Mouse (Mus musculus): Measurements from ENCODE around the gene Ppp1r9a. TPM values are rescaled to one million over a fixed set of nuclear protein-coding genes. Genes with fewer than 3 reads are reported as not detected.

The Ppp1r9a gene
- polyA plus RNA-seq, 1 experiment from 2014 or later = 11.7 TPM

DNA sequence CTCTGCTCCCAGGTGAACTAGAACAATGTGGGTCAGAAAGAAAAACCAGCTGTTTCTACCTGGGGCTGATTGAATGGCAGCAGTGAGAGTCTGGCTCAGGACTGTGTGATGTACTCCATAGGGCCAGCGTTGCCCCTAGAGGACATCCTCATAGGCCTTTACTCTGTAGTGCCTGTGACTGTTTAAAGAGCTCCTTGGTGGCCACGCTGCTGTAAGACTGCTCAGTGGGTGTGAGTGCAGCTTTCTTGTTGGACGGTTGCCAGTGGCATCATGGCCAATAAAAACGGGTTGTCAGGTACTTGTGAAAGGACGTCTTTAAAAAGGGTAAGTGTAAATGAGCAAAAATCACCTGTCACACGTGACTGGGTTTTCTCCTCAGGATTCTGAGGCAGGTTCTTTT lies 70.1 kb downstream of the Ppp1r9a start:
- WGBS = 51% methylated on average over 6 of the region's 6 CpGs
- H3K9ac ChIP-seq (ENCODE audit: low read length) = no peak overlapping the region
- peaks cover 4% of the 10 kb centered on the region; the same call in 1 of the 2 replicates for H3K4me1 ChIP-seq (ENCODE audit: control insufficient read depth, insufficient read depth, low read length)
- H3K4me2 ChIP-seq (ENCODE audit: low read depth, low read length) = no peak overlapping the region
- no peak overlapping the region for H3K4me3 ChIP-seq (ENCODE audit: low read length)
- no peak overlapping the region for H3K27ac ChIP-seq (ENCODE audit: low read length)
- H3K9me3 ChIP-seq (replicated peaks; ENCODE audit: control insufficient read depth, low read length) = no peaks in the 10 kb centered on the region
- no peaks in the 10 kb centered on the region for H3K36me3 ChIP-seq (ENCODE audit: control insufficient read depth, insufficient read depth)
- H3K27me3 ChIP-seq (ENCODE audit: control insufficient read depth, insufficient read depth, low read length) = no peaks in the 10 kb centered on the region
- no peak for ATAC-seq (replicated peaks; ENCODE audit: extremely low read depth, insufficient read depth, low FRiP score)

DNA sequence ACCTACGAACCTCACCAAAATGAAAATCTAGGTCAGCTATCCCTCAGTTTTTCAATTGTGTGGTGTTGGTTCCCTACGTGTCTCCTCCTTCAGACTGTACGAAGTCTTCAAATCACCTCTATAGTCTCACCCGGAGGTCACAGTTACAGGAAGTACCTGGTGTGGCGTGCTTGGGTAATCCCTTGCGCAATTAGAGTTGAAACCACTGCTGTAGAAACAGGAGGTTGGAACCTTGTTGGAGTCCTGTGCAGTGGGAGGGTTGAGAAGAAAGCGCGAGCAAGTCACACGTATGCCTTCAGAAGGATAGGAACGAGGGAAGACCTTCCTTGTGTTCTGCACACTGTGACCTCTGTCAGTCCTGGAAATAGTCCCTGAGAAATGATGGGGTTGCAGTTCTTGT lies 70.6 kb downstream of the Ppp1r9a start:
- no peak overlapping the region for H3K27ac ChIP-seq (ENCODE audit: low read length)
- 84% methylated on average over 10 of the region's 10 CpGs for WGBS
- no peaks in the 10 kb centered on the region for H3K9me3 ChIP-seq (replicated peaks; ENCODE audit: control insufficient read depth, low read length)
- H3K4me2 ChIP-seq (ENCODE audit: low read depth, low read length) = no peak overlapping the region
- no peaks in the 10 kb centered on the region for H3K36me3 ChIP-seq (ENCODE audit: control insufficient read depth, insufficient read depth)
- H3K4me1 ChIP-seq (ENCODE audit: control insufficient read depth, insufficient read depth, low read length) = peaks cover 4% of the 10 kb centered on the region; the same call in 1 of the 2 replicates
- no peak overlapping the region for H3K9ac ChIP-seq (ENCODE audit: low read length)
- ATAC-seq (replicated peaks; ENCODE audit: extremely low read depth, insufficient read depth, low FRiP score) = no peak
- no peak overlapping the region for H3K4me3 ChIP-seq (ENCODE audit: low read length)
- no peaks in the 10 kb centered on the region for H3K27me3 ChIP-seq (ENCODE audit: control insufficient read depth, insufficient read depth, low read length)

DNA sequence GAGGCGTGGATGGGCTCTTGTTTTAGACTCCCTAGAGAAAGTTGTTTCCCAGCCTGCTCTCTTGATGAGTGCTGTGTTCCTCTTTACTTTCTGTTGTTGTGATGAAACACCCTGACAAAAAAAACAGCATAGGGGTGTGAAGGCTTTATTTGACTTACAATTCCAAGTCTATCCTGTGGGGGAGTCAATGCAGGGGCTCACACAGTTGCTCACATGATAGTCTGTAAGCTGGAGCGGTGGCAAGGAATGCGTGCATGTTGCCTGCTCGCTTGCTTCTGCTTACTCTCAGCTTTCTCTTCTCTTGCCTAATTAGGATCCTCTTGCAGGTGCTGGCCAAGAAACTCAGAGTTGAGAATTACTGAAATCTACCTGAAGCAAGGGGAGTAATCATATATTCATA lies 74.8 kb downstream of the Ppp1r9a start:
- Histone ChIP-seq H3K4me2 (ENCODE audit: low read depth, low read length) (no peak overlapping the region), H3K9me3 (replicated peaks; ENCODE audit: control insufficient read depth, low read length) (no peaks in the 10 kb centered on the region), H3K4me3 (ENCODE audit: low read length) (no peak overlapping the region), H3K4me1 (ENCODE audit: control insufficient read depth, insufficient read depth, low read length) (0 out of 2 replicates have a peak, but pooled peaks cover 2% of the 10 kb centered on the region), H3K27me3 (ENCODE audit: control insufficient read depth, insufficient read depth, low read length) (no peaks in the 10 kb centered on the region), H3K9ac (ENCODE audit: low read length) (no peak overlapping the region), H3K27ac (ENCODE audit: low read length) (no peak overlapping the region), H3K36me3 (ENCODE audit: control insufficient read depth, insufficient read depth) (no peaks in the 10 kb centered on the region)
- no peak for ATAC-seq (replicated peaks; ENCODE audit: extremely low read depth, insufficient read depth, low FRiP score)
- WGBS = 96% methylated on average over 4 of the region's 4 CpGs

DNA sequence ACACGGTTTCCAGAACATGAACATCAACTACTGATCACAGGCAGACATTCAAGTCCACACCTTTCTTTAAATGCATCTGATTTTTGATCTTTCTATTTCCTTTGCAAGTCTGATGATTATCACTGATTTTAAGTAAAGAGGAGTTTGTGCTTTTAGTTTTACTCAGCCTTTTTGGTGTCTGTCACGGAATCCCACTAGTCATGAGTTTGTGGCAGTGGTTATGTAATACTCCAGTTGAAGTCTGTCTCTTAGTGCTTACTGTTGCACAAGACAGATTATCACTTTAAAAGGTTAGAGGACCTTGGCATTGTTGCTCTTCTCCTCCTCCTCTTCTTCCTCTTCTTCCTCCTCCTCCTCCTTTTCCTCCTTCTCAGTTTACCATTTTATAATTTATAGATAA lies 75.5 kb downstream of the Ppp1r9a start:
- no peak overlapping the region for H3K4me2 ChIP-seq (ENCODE audit: low read depth, low read length)
- no peaks in the 10 kb centered on the region for H3K27me3 ChIP-seq (ENCODE audit: control insufficient read depth, insufficient read depth, low read length)
- 79% methylated on average over 2 of the region's 2 CpGs for WGBS
- no peaks in the 10 kb centered on the region for H3K36me3 ChIP-seq (ENCODE audit: control insufficient read depth, insufficient read depth)
- H3K9ac ChIP-seq (ENCODE audit: low read length) = no peak overlapping the region
- H3K9me3 ChIP-seq (replicated peaks; ENCODE audit: control insufficient read depth, low read length) = no peaks in the 10 kb centered on the region
- H3K4me3 ChIP-seq (ENCODE audit: low read length) = no peak overlapping the region
- ATAC-seq (replicated peaks; ENCODE audit: extremely low read depth, insufficient read depth, low FRiP score) = no peak
- no peak overlapping the region for H3K27ac ChIP-seq (ENCODE audit: low read length)
- H3K4me1 ChIP-seq (ENCODE audit: control insufficient read depth, insufficient read depth, low read length) = 0 out of 2 replicates have a peak, but pooled peaks cover 2% of the 10 kb centered on the region

DNA sequence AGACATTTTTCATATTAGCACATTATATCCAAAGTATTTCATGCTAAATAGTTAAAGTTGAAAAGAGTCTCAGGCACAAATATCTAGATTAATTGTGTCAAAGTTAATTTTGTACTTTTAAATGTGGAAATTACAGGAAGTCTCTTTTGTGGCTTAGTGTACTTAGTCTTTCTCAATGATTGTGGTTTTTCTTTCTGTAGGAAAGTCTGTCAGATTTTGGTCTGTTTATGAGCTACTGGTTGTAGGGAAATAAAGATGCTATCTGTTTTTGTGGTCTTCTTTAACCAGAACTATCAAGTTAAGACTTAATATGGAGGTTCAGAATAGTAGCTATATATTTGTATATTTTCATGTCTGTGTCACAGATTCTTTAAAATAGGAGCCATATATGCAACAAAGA lies 76.2 kb downstream of the Ppp1r9a start:
- Histone ChIP-seq H3K27me3 (ENCODE audit: control insufficient read depth, insufficient read depth, low read length) (no peaks in the 10 kb centered on the region), H3K4me2 (ENCODE audit: low read depth, low read length) (no peak overlapping the region), H3K27ac (ENCODE audit: low read length) (no peak overlapping the region), H3K4me1 (ENCODE audit: control insufficient read depth, insufficient read depth, low read length) (0 out of 2 replicates have a peak, but pooled peaks cover 2% of the 10 kb centered on the region), H3K9me3 (replicated peaks; ENCODE audit: control insufficient read depth, low read length) (no peaks in the 10 kb centered on the region), H3K9ac (ENCODE audit: low read length) (no peak overlapping the region), H3K36me3 (ENCODE audit: control insufficient read depth, insufficient read depth) (no peaks in the 10 kb centered on the region), H3K4me3 (ENCODE audit: low read length) (no peak overlapping the region)
- no peak for ATAC-seq (replicated peaks; ENCODE audit: extremely low read depth, insufficient read depth, low FRiP score)

DNA sequence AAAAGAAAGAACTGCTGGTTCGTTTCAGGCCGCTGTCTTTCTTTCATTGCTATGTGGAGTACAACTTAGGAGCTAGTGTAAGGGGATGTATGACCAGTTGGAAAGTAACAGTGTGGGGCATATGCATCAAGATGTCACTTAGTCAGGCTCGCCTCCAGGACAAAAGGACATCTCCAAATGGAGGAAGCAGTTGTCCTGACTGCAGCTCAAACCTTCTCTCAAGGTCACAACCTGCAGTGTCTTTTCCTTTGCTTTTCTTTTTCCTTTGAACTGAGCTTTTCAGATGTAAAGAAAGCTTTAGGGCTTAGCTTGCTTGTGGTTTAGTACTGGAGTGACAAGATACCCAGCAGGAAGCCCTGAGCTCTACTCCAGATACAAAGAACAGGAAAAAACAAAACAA lies 77.4 kb downstream of the Ppp1r9a start:
- no peak for ATAC-seq (replicated peaks; ENCODE audit: extremely low read depth, insufficient read depth, low FRiP score)
- H3K4me2 ChIP-seq (ENCODE audit: low read depth, low read length) = no peak overlapping the region
- H3K27me3 ChIP-seq (ENCODE audit: control insufficient read depth, insufficient read depth, low read length) = no peaks in the 10 kb centered on the region
- H3K4me1 ChIP-seq (ENCODE audit: control insufficient read depth, insufficient read depth, low read length) = 0 out of 2 replicates have a peak, but pooled peaks cover 2% of the 10 kb centered on the region
- H3K36me3 ChIP-seq (ENCODE audit: control insufficient read depth, insufficient read depth) = no peaks in the 10 kb centered on the region
- no peak overlapping the region for H3K4me3 ChIP-seq (ENCODE audit: low read length)
- no peaks in the 10 kb centered on the region for H3K9me3 ChIP-seq (replicated peaks; ENCODE audit: control insufficient read depth, low read length)
- H3K9ac ChIP-seq (ENCODE audit: low read length) = no peak overlapping the region
- WGBS = 80% methylated on average over 3 of the region's 3 CpGs
- no peak overlapping the region for H3K27ac ChIP-seq (ENCODE audit: low read length)

DNA sequence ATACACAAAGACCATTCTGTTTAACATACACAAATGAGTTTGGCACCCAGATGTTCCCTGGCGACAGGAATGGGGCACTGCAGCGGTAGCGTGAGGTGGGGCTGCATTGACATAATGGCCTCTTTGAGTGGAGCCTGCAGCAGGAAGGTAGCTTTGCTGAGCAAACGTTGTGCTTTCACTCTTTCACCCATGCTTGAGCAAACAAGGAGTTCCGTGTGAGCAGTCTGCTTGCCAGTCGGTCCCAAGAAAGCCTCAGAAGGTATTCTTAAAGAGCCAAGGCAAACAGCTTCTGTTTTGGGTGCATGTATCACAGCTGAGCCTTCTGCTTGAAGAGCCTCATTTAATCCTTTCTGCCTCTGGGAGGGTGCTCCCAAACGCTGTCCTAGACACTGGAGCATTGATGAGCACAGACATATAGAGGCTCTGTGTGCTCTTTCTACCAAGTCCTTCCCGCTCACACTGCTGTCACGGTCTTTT lies 80.0 kb downstream of the Ppp1r9a start:
- no peak for ATAC-seq (replicated peaks; ENCODE audit: extremely low read depth, insufficient read depth, low FRiP score)
- H3K4me1 ChIP-seq (ENCODE audit: control insufficient read depth, insufficient read depth, low read length) = 0 out of 2 replicates have a peak, but pooled peaks cover 2% of the 10 kb centered on the region
- H3K27ac ChIP-seq (ENCODE audit: low read length) = no peak overlapping the region
- H3K9me3 ChIP-seq (replicated peaks; ENCODE audit: control insufficient read depth, low read length) = no peaks in the 10 kb centered on the region
- WGBS = 56% methylated on average over 9 of the region's 9 CpGs
- no peak overlapping the region for H3K9ac ChIP-seq (ENCODE audit: low read length)
- no peak overlapping the region for H3K4me3 ChIP-seq (ENCODE audit: low read length)
- no peaks in the 10 kb centered on the region for H3K27me3 ChIP-seq (ENCODE audit: control insufficient read depth, insufficient read depth, low read length)
- no peaks in the 10 kb centered on the region for H3K36me3 ChIP-seq (ENCODE audit: control insufficient read depth, insufficient read depth)
- no peak overlapping the region for H3K4me2 ChIP-seq (ENCODE audit: low read depth, low read length)

DNA sequence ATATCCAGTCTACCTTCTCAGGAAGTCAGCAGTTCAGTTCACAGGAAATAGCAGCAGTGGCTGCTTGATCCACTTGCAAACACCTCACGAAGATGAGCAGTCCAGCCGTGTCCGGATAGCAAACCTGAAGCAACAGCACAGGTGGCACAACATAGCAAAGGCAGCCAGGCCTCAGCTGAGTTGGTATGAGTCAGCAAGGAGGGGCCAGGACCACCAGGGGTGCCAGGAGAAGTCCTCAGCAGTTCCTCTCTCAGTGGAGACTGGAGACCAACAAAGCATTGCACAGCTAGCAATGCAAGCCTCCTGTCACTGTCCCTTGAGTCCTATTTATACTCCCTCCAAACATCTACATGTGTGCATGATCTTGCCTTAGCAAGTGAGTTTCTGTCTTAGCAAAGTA lies 83.0 kb downstream of the Ppp1r9a start:
- WGBS = 83% methylated on average over 3 of the region's 3 CpGs
- H3K4me3 ChIP-seq (ENCODE audit: low read length) = no peak overlapping the region
- 0 out of 2 replicates have a peak, but pooled peaks cover 2% of the 10 kb centered on the region for H3K4me1 ChIP-seq (ENCODE audit: control insufficient read depth, insufficient read depth, low read length)
- H3K9me3 ChIP-seq (replicated peaks; ENCODE audit: control insufficient read depth, low read length) = no peaks in the 10 kb centered on the region
- no peak overlapping the region for H3K4me2 ChIP-seq (ENCODE audit: low read depth, low read length)
- no peak overlapping the region for H3K27ac ChIP-seq (ENCODE audit: low read length)
- H3K9ac ChIP-seq (ENCODE audit: low read length) = no peak overlapping the region
- no peak for ATAC-seq (replicated peaks; ENCODE audit: extremely low read depth, insufficient read depth, low FRiP score)
- no peaks in the 10 kb centered on the region for H3K36me3 ChIP-seq (ENCODE audit: control insufficient read depth, insufficient read depth)
- H3K27me3 ChIP-seq (ENCODE audit: control insufficient read depth, insufficient read depth, low read length) = no peaks in the 10 kb centered on the region

DNA sequence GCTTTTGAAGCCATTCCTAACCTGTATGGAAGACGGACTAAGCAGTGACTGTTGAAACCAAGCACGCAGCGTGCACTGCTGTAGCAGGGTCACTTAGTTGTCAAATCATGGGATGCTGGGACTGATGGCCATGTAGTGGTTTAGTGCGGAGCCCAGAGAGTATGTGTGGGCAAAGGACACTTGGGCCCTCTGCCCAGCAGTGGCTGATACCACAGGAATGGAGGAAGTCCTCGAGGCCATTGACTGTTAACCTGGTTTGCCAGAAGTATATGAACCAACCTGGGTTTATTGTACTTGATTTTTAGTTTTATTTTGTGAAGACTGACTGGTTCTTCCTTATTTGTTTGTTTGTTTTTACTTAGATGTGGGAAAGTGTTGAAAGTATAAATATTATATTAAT lies 84.4 kb downstream of the Ppp1r9a start:
- H3K4me3 ChIP-seq (ENCODE audit: low read length) = no peak overlapping the region
- no peak overlapping the region for H3K27ac ChIP-seq (ENCODE audit: low read length)
- H3K27me3 ChIP-seq (ENCODE audit: control insufficient read depth, insufficient read depth, low read length) = no peaks in the 10 kb centered on the region
- 86% methylated on average over 5 of the region's 5 CpGs for WGBS
- no peak overlapping the region for H3K9ac ChIP-seq (ENCODE audit: low read length)
- H3K4me2 ChIP-seq (ENCODE audit: low read depth, low read length) = no peak overlapping the region
- ATAC-seq (replicated peaks; ENCODE audit: extremely low read depth, insufficient read depth, low FRiP score) = no peak
- no peaks in the 10 kb centered on the region for H3K36me3 ChIP-seq (ENCODE audit: control insufficient read depth, insufficient read depth)
- H3K4me1 ChIP-seq (ENCODE audit: control insufficient read depth, insufficient read depth, low read length) = 0 out of 2 replicates have a peak, but pooled peaks cover 2% of the 10 kb centered on the region
- no peaks in the 10 kb centered on the region for H3K9me3 ChIP-seq (replicated peaks; ENCODE audit: control insufficient read depth, low read length)

All from heart, embryonic 16.5 days (tissue).